Mouse (Mus musculus) kidney, adult 2 months (tissue): ENCODE results near the gene Kcnk12. TPM values are rescaled to one million over a fixed set of nuclear protein-coding genes. Genes with fewer than 3 reads are reported as not detected.

ENCODE experiments used
- DNase-seq: peaks from one replicate; pipeline ENCODE4 v3.0.0; 2021
- H3K27ac ChIP-seq: fragments of 200-500 bp; 2 replicates; pipeline ENCODE4 v1.5.1; 2012; ENCODE audit warnings: low read depth, low read length, control low read depth, inconsistent platforms; ENCODE audit not compliant: insufficient read depth
- H3K27me3 ChIP-seq: fragments of 200-500 bp; replicated peaks from 2 replicates; pipeline ENCODE4 v1.6.1; 2012; ENCODE audit warnings: mild to moderate bottlenecking, moderate library complexity, low read length, inconsistent platforms; ENCODE audit not compliant: control insufficient read depth, insufficient read depth
- H3K36me3 ChIP-seq: fragments of 200-500 bp; 2 replicates; pipeline ENCODE4 v1.6.1; 2012; ENCODE audit warnings: mild to moderate bottlenecking, moderate library complexity, low read length, inconsistent platforms; ENCODE audit not compliant: control insufficient read depth, insufficient read depth
- H3K4me1 ChIP-seq: fragments of 200-500 bp; 2 replicates; pipeline ENCODE4 v1.6.1; 2011; ENCODE audit warnings: low read length; ENCODE audit not compliant: control insufficient read depth, insufficient read depth
- H3K4me3 ChIP-seq: fragments of 200-500 bp; 2 replicates; pipeline ENCODE4 v1.5.1; 2011; ENCODE audit warnings: mild to moderate bottlenecking, low read depth, low read length, control low read depth; ENCODE audit not compliant: insufficient read depth
- CTCF ChIP-seq: fragments of 200-500 bp; conservative IDR thresholded peaks from 2 replicates; pipeline ENCODE4 v1.5.1; 2011; ENCODE audit warnings: low read depth, mild to moderate bottlenecking, control low read depth, low read length, moderate library complexity, mixed read lengths; ENCODE audit not compliant: insufficient read depth, insufficient read length
- POLR2A ChIP-seq: fragments of 200-500 bp; IDR thresholded peaks from one replicate; pipeline ENCODE4 v1.6.1; 2011; ENCODE audit warnings: low read depth, low read length, control low read depth
- WGBS: fragments of 180-500 bp; shearing (Covaris S2); methylation state at CpG from one replicate; pipeline ENCODE4 v1.1.7; 2018; 5-methylcytosine and 5-hydroxymethylcytosine counted together
- polyA plus RNA-seq: library from polyadenylated mRNA; depleted of rRNA; stranded (reverse); fragments of >200 nt; gene quantifications from 2 replicates; pipeline ENCODE4 v1.2.3, GENCODE M21; 2012; rRNA removed

Kcnk12 gene
- polyA plus RNA-seq: 0.07 TPM in 1 of 2 replicates, not detected in the other

DNA sequence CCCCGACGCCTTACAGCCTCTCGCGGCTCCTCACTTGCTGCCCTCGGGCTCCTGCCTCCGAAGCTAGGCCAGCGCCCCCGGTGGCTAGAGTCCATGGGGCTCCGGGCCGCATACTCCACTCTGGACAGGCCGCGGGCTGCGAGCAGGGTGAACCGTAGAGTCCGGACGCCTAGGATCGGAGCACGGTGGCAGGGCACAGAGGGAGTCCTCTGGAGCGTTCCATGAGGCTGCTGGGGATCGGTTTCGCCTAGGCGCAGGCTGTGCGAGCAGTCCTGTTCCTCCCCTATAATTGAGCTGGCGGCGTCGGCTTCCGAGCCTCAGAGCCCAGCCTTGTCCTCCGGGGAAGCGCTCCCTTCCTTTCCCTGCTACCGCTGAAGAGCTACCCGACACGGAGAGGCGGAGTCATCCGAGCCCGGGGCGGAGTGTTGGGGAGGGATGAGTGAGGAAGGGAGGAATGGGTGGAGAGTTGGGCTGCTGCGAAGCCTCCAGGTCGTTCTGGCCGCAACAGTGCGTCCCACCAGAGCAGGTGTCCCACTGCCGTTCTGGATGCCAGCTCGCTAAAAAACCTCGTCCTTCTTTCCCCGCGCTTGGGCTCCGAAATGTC, at the start of gene Kcnk12:
Gene Kcnk12, minus strand, starts transcription at position 307 of the 604 bp plus-strand sequence.
- Histone ChIP-seq H3K36me3 (no peaks in the 10 kb centered on the region), H3K4me3 (0 out of 2 replicates have a peak within 1 kb of the TSS, but pooled peaks have one; percentile 14), H3K27me3 (peaks cover 2% of the 10 kb centered on the region; the same call in 1 of the 2 replicates), H3K27ac (no peak within 1 kb of the TSS), H3K4me1 (no peaks in the 10 kb centered on the region)
- TF ChIP-seq CTCF: no peak
- TF ChIP-seq POLR2A: no peak
- under 1% methylated on average over 46 of the region's 46 CpGs for WGBS
- DNase-seq: peak; percentile 19

DNA sequence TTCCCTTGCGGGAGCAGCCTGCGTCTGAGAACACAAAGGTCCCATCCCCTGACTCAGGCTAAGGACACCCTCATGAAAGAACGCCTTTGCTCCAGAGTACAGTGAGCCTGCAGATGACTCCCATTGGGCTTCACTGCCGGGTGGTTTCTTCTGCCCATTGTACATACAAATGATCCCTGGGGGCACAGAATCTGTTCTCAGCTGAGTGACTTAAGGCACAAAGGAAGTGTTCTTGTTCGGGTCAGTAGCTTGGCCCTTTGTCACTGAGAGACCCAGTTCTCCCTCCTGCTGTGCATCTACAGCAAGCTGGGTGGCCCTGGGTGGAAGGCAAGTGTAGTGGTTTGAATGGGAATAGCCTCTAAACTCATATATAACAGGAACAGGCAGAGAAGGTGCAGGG, 44.4 kb upstream of the Kcnk12 start:
- Histone ChIP-seq H3K27ac (no peak overlapping the region), H3K27me3 (no peaks in the 10 kb centered on the region), H3K36me3 (no peaks in the 10 kb centered on the region), H3K4me1 (no peaks in the 10 kb centered on the region), H3K4me3 (no peak overlapping the region)
- no peak for TF ChIP-seq CTCF
- TF ChIP-seq POLR2A: no peak
- no peak for DNase-seq
- 84% methylated on average over 5 of the region's 5 CpGs for WGBS

DNA sequence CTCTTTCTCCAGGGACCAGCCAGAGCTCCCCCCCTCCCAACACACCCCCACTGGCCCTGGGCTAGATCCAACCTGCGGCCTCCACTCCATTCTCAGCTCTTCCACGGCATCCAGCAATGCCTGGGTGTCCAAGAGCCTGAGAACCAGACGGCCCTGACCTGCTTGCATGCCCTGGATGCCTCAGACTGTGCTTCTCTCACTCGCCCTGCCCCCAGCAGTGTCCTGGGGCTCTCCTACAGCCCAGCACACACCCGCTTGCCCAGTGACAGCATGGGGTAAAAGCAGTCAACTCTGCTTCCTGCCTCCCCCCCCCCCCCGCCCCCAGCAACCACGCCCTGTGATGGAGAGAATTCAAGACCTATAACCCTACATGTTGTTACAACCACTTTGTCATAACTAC, 42.3 kb upstream of the Kcnk12 start:
- no peak for DNase-seq
- H3K4me1 ChIP-seq: no peaks in the 10 kb centered on the region
- TF ChIP-seq POLR2A (no peak), CTCF (no peak)
- no peaks in the 10 kb centered on the region for H3K27me3 ChIP-seq
- H3K4me3 ChIP-seq: no peak overlapping the region
- WGBS: 69% methylated on average over 7 of the region's 7 CpGs
- H3K36me3 ChIP-seq: no peaks in the 10 kb centered on the region
- H3K27ac ChIP-seq: no peak overlapping the region

DNA sequence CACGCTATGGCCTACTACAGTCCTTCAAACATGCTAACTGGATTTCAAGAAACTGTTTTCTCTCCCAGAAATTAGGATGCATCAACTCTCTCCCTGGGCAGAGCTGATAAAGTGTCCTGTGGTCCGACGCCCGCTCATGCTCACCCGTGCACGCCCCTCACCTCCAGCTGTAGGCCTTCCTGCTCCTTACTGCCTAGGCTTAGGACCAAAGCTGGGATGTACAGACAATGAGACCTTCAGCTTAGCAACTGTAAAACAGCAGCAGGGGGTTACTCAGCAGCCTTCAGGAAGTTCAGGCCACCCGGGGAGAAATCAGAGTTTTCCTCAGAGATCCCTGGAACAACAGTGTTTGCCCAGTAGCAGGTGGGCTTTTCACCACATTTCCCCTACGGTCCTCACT, 37.1 kb upstream of the Kcnk12 start:
- Histone ChIP-seq H3K36me3 (no peaks in the 10 kb centered on the region), H3K4me3 (no peak overlapping the region), H3K27ac (no peak overlapping the region), H3K27me3 (no peaks in the 10 kb centered on the region), H3K4me1 (no peaks in the 10 kb centered on the region)
- TF ChIP-seq POLR2A: no peak
- TF ChIP-seq CTCF: no peak
- DNase-seq: no peak
- WGBS: 59% methylated on average over 8 of the region's 8 CpGs

DNA sequence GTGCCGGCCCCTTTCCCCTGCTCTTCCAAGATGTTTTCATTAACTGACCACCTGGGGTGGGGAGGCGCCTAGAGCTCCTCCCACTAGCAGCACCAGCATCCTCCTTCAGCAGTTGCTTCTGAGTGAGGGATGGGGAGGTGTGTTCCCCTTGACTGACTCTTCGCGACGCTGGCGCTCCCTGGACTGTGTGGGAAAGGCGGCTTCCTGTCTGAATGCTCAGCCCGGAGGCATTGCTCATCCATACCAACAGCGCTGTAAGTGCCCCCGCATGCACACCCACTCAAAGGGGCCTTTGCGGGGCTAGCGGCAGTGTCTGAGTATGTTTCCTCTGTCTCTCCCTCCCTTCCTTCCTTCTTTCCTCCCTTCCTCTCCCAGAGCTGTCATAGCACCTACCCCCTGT, 29.1 kb upstream of the Kcnk12 start:
- Histone ChIP-seq H3K27me3 (no peaks in the 10 kb centered on the region), H3K4me1 (no peaks in the 10 kb centered on the region), H3K27ac (no peak overlapping the region), H3K36me3 (no peaks in the 10 kb centered on the region), H3K4me3 (no peak overlapping the region)
- WGBS: 9% methylated on average over 12 of the region's 12 CpGs
- TF ChIP-seq CTCF: no peak
- no peak for TF ChIP-seq POLR2A
- no peak for DNase-seq

DNA sequence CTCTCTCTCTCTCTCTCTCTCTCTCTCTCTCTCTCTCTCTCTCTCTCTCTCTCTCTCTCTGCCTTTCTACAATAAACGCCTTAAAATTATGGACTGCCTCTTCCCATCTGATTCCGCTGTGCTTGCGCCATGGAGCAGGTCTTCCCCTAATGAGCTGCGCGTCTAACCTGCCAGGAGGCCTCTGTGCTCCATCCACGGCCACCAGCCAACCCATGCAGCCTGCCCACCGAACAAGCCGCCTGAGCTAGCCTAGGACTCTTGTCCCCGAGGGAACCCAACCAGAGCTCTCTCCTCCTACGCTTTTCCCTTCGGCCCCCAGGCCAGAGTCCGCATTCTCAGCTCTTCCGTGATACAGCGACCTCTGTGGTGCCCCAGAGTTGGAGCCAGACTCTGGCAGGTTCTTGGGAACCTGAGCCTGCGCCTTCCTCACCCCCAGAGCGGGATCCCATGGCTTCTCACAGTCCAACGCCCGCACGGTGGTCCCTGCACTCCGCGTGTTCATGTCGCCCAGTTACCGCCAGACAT, 28.3 kb upstream of the Kcnk12 start:
- no peaks in the 10 kb centered on the region for H3K36me3 ChIP-seq
- H3K4me1 ChIP-seq: no peaks in the 10 kb centered on the region
- H3K27me3 ChIP-seq: no peaks in the 10 kb centered on the region
- H3K4me3 ChIP-seq: no peak overlapping the region
- TF ChIP-seq POLR2A (no peak), CTCF (no peak)
- DNase-seq: no peak
- no peak overlapping the region for H3K27ac ChIP-seq
- WGBS: 23% methylated on average over 22 of the region's 23 CpGs

DNA sequence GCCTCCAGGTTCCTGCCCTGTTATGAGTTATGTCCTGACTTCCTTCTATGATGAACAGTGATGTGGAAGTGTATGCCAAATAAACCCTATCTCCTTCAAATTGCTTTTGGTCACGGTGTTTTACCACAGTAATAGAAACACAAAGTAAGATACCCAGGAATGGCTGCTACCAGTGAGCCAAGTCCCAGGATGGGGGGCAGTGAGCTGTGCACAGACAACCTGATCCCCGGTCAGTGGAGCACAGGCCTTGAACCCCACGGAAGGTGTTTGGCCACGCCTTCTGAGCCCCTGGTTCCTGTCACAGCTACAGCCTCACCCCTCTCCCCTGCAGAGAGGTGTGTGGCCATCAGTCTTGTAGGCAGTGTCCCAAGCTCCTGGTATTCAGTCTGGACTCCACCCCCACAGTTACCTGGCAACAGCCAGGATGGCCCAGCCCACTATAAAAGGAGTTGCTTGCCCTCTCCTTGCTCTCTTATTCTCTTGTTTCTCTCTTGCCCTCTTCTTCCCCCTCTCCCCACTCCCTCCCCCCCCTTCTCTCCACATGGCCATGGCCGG, 27.7 kb upstream of the Kcnk12 start:
- Histone ChIP-seq H3K36me3 (no peaks in the 10 kb centered on the region), H3K4me3 (no peak overlapping the region), H3K27me3 (no peaks in the 10 kb centered on the region), H3K4me1 (no peaks in the 10 kb centered on the region), H3K27ac (no peak overlapping the region)
- no peak for DNase-seq
- TF ChIP-seq CTCF (no peak), POLR2A (no peak)
- WGBS: 21% methylated on average over 4 of the region's 5 CpGs

DNA sequence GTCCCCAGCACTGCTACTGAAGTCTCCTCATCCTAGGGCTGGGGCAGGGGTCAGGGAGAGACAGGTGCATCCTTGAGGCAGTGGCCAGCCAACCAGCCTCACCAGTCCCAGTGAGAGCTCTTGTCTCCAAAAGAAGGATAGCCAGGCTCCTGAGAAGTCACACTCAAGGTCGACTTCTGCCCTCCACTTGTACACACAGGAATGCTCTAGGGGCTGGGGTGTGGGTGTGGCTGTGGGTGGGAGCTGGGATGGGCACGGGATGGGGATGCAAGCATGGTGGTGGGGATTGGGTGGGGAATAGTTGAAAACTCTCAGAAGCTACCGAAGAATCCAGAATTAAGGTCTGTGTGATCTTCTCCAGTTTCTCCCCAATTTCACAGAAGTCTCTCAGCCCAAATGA, 25.2 kb upstream of the Kcnk12 start:
- no peak for TF ChIP-seq POLR2A
- no peak for TF ChIP-seq CTCF
- H3K36me3 ChIP-seq: no peaks in the 10 kb centered on the region
- no peaks in the 10 kb centered on the region for H3K4me1 ChIP-seq
- no peak for DNase-seq
- H3K27me3 ChIP-seq: no peaks in the 10 kb centered on the region
- no peak overlapping the region for H3K4me3 ChIP-seq
- no peak overlapping the region for H3K27ac ChIP-seq
- WGBS: 75% methylated on average over 3 of the region's 3 CpGs
